Mouse (Mus musculus): ENCODE data around the gene Lpcat2b. TPM values are rescaled to one million over a fixed set of nuclear protein-coding genes. Genes with fewer than 3 reads are reported as not detected.
"Not testable (repeated sequence)": the region's sequence is repeated elsewhere in the genome, so short reads cannot be mapped to it uniquely, and the experiment has no call there.

Lpcat2b gene
- total RNA-seq (2021), result under 1 TPM in 1 of 2 experiments, not detected in 1; 0.33 TPM
- long read RNA-seq, experiment 1, result 0 reads
- long read RNA-seq, experiment 2, result 0 reads

GRCm38 (mm10) chr5:107431249-107431648 is at the start of gene Lpcat2b:
Lpcat2b (plus strand) TSS chr5:107431549.
- H3K4me3 ChIP-seq, result no peak within 1 kb of the TSS
- H3K27ac ChIP-seq, result no peak within 1 kb of the TSS
- intact Hi-C loops (cut with DNase I), result no loop called here
- no peak for DNase-seq (ENCODE audit: extremely low spot score in 1 of 2, low spot score in 2 of 2)
- no peak for TF ChIP-seq CTCF (IDR thresholded peaks at IDR 0.05)

- DNase-seq (ENCODE audit: extremely low spot score in 1 of 2, low spot score in 2 of 2); H3K4me3 ChIP-seq; intact Hi-C loops (cut with DNase I); H3K27ac ChIP-seq: not testable (repeated sequence)
Measured at GRCm38 (mm10) chr5:107386448-107386847, 44.9 kb upstream of the Lpcat2b start.

GRCm38 (mm10) chr5:107387788-107388187 is 43.6 kb upstream of the Lpcat2b start:
- H3K27ac ChIP-seq, result no peak overlapping the region
- DNase-seq (ENCODE audit: extremely low spot score in 1 of 2, low spot score in 2 of 2), result no peak
- intact Hi-C loops (cut with DNase I), result no loop called here
- TF ChIP-seq CTCF (IDR thresholded peaks at IDR 0.05), result no peak
- H3K4me3 ChIP-seq, result no peak overlapping the region

GRCm38 (mm10) chr5:107389373-107389772 is 42.0 kb upstream of the Lpcat2b start:
- DNase-seq (ENCODE audit: extremely low spot score in 1 of 2, low spot score in 2 of 2), result no peak
- intact Hi-C loops (cut with DNase I), result no loop called here
- no peak for TF ChIP-seq CTCF (IDR thresholded peaks at IDR 0.05)

GRCm38 (mm10) chr5:107394437-107394836 is 36.9 kb upstream of the Lpcat2b start:
- no peak overlapping the region for H3K27ac ChIP-seq
- no peak for DNase-seq (ENCODE audit: extremely low spot score in 1 of 2, low spot score in 2 of 2)
- intact Hi-C loops (cut with DNase I), result no loop called here
- H3K4me3 ChIP-seq, result no peak overlapping the region
- no peak for TF ChIP-seq CTCF (IDR thresholded peaks at IDR 0.05)

More at GRCm38 (mm10) chr5:107389373-107389772, 42.0 kb upstream of the Lpcat2b start:
- H3K27ac ChIP-seq, result no peak overlapping the region
- H3K4me3 ChIP-seq, result no peak overlapping the region

- H3K4me3 ChIP-seq, result peak within 1 kb of the TSS; percentile 59
- intact Hi-C loops (cut with DNase I), result no loop called here
- DNase-seq (ENCODE audit: extremely low spot score in 1 of 2, low spot score in 2 of 2), result no peak
- no peak for TF ChIP-seq CTCF (IDR thresholded peaks at IDR 0.05)
- peak within 1 kb of the TSS; percentile 99 for H3K27ac ChIP-seq
Measured at GRCm38 (mm10) chr5:107402436-107402835, 28.9 kb upstream of the Lpcat2b start, which contains the start of gene Ephx4. Ephx4 (plus strand) TSS chr5:107402736.

GRCm38 (mm10) chr5:107403011-107403946 is 28.1 kb upstream of the Lpcat2b start:
- Histone ChIP-seq H3K27ac (peak overlapping the region; percentile 99), H3K4me3 (peak overlapping the region; percentile 59)
- TF ChIP-seq CTCF (IDR thresholded peaks at IDR 0.05), result no peak
- intact Hi-C loops (cut with DNase I), result no loop called here
- peak; percentile 54 for DNase-seq (ENCODE audit: extremely low spot score in 1 of 2, low spot score in 2 of 2)

- peak; percentile 39 to 61 for DNase-seq (ENCODE audit: extremely low spot score in 1 of 2, low spot score in 2 of 2)
- intact Hi-C loops (cut with DNase I), result loop anchor here (2.0 kb wide), 2 partner anchors 35 to 121 kb away; no protein-coding TSS in a partner anchor
- Histone ChIP-seq H3K27ac (peak overlapping the region; percentile 99), H3K4me3 (peak overlapping the region; percentile 59)
- TF ChIP-seq CTCF (IDR thresholded peaks at IDR 0.05), result no peak
Measured at GRCm38 (mm10) chr5:107403947-107404684, 27.2 kb upstream of the Lpcat2b start.

- no peak; the same call in 1 of the 2 replicates for TF ChIP-seq CTCF (IDR thresholded peaks at IDR 0.05)
- peak overlapping the region; percentile 59 for H3K4me3 ChIP-seq
- intact Hi-C loops (cut with DNase I), result loop anchor here (1.0 to 5.0 kb wide), 5 partner anchors 33 to 192 kb away; partner anchors contain the start of genes Glmn and Rpap2
- H3K27ac ChIP-seq, result peak overlapping the region; percentile 99
- DNase-seq (ENCODE audit: extremely low spot score in 1 of 2, low spot score in 2 of 2), result peak; percentile 52 to 57
Measured at GRCm38 (mm10) chr5:107405361-107405760, 26.0 kb upstream of the Lpcat2b start.

GRCm38 (mm10) chr5:107410305-107410704 is 21.0 kb upstream of the Lpcat2b start:
- no peak for DNase-seq (ENCODE audit: extremely low spot score in 1 of 2, low spot score in 2 of 2)
- intact Hi-C loops (cut with DNase I), result no loop called here
- Histone ChIP-seq H3K27ac (peak overlapping the region; percentile 62), H3K4me3 (no peak overlapping the region)
- no peak for TF ChIP-seq CTCF (IDR thresholded peaks at IDR 0.05)

- H3K27ac ChIP-seq, result peak overlapping the region; percentile 62
- intact Hi-C loops (cut with DNase I), result no loop called here
- H3K4me3 ChIP-seq, result no peak overlapping the region
- no peak for DNase-seq (ENCODE audit: extremely low spot score in 1 of 2, low spot score in 2 of 2)
- TF ChIP-seq CTCF (IDR thresholded peaks at IDR 0.05), result no peak
Measured at GRCm38 (mm10) chr5:107411326-107411725, 20.0 kb upstream of the Lpcat2b start.

GRCm38 (mm10) chr5:107412285-107412684 is 19.1 kb upstream of the Lpcat2b start:
- peak overlapping the region; percentile 69 for H3K27ac ChIP-seq
- DNase-seq (ENCODE audit: extremely low spot score in 1 of 2, low spot score in 2 of 2), result no peak
- H3K4me3 ChIP-seq, result no peak overlapping the region
- intact Hi-C loops (cut with DNase I), result no loop called here
- no peak; the same call in 1 of the 2 replicates for TF ChIP-seq CTCF (IDR thresholded peaks at IDR 0.05)
